ENCODE assay signal across 28 mouse cellular contexts in genomic region chr13:104100416-104100815, GRCm38 (mm10). TPM values are rescaled to one million over a fixed set of nuclear protein-coding genes. Genes with fewer than 3 reads are reported as not detected.
DNase-seq lines count a peak whose midpoint lies in the region; ATAC-seq and TF ChIP-seq lines count a peak whose summit lies in the region.
"Had no signal": no experiment of that assay in that cellular context is flagged by ENCODE, and none has a peak within 500 bp of the region (broad histone marks: within the 10 kb centered on the region; RNA-seq: fewer than 3 reads in every experiment).

No protein-coding gene starts in this region.

- TF ChIP-seq CTCF in kidney, adult 2 months (conservative IDR thresholded peaks at IDR 0.05; ENCODE audit: insufficient read depth, insufficient read length, low read depth, low read length) = 0 out of 2 replicates have a peak, but pooled peaks have one; percentile 4
- TF ChIP-seq CTCF in E14TG2a.4 (conservative IDR thresholded peaks at IDR 0.05; ENCODE audit: low read length) = peak; percentile 26; the same call in 1 of the 2 replicates

- no peak for TF ChIP-seq POLR2A in kidney, adult 2 months (IDR thresholded peaks at IDR 0.05; ENCODE audit: low read depth, low read length)

- ATAC-seq in megakaryocyte progenitor cell, adult 5-6 weeks (replicated peaks; ENCODE audit: poor library complexity) = peak; percentile 68
- ATAC-seq: forebrain, postnatal 0 days; lung, postnatal 0 days; midbrain, embryonic 16.5 days had no signal

- intact Hi-C loops in left cerebral cortex, postnatal 14 days (cut with DNase I) = no loop called here

- WGBS in kidney, adult 2 months = 92% methylated on average over 4 of the region's 4 CpGs

- H3K27me3 ChIP-seq in kidney, adult 2 months (replicated peaks; ENCODE audit: control insufficient read depth, insufficient read depth, low read length) = no peaks in the 10 kb centered on the region
- no peaks in the 10 kb centered on the region for H3K27me3 ChIP-seq in E14TG2a.4 (ENCODE audit: insufficient read depth, low read length)
- H3K27me3 ChIP-seq: embryonic facial prominence, embryonic 15.5 days; forebrain, embryonic 12.5 days; heart, embryonic 12.5 days had no signal

- H3K4me1 ChIP-seq in kidney, adult 2 months (ENCODE audit: control insufficient read depth, insufficient read depth, low read length) = no peaks in the 10 kb centered on the region
- H3K4me1 ChIP-seq in E14TG2a.4 (replicated peaks; ENCODE audit: low read depth, low read length) = peaks cover 19% of the 10 kb centered on the region
- H3K4me1 ChIP-seq: embryonic facial prominence, embryonic 10.5 days; embryonic facial prominence, embryonic 15.5 days; forebrain, embryonic 12.5 days; hindbrain, embryonic 10.5 days had no signal

- no peaks in the 10 kb centered on the region for H3K36me3 ChIP-seq in kidney, adult 2 months (ENCODE audit: control insufficient read depth, insufficient read depth, low read length)
- no peaks in the 10 kb centered on the region for H3K36me3 ChIP-seq in E14TG2a.4 (ENCODE audit: insufficient read depth, low read length)
- H3K36me3 ChIP-seq: embryonic facial prominence, embryonic 15.5 days; forebrain, embryonic 12.5 days had no signal

- peaks cover 13% of the 10 kb centered on the region for H3K9me3 ChIP-seq in E14TG2a.4 (ENCODE audit: low read length)
- H3K9me3 ChIP-seq: embryonic facial prominence, embryonic 15.5 days; forebrain, embryonic 12.5 days had no signal

- no peak overlapping the region for H3K27ac ChIP-seq in kidney, adult 2 months (ENCODE audit: insufficient read depth, low read depth, low read length)
- H3K27ac ChIP-seq: embryonic facial prominence, embryonic 10.5 days; embryonic facial prominence, embryonic 15.5 days; forebrain, embryonic 12.5 days; hindbrain, embryonic 10.5 days; midbrain, embryonic 10.5 days had no signal

- no peak overlapping the region for H3K4me3 ChIP-seq in kidney, adult 2 months (ENCODE audit: insufficient read depth, low read depth, low read length)
- no peak overlapping the region for H3K4me3 ChIP-seq in E14TG2a.4 (replicated peaks; ENCODE audit: low read length)
- H3K4me3 ChIP-seq: embryonic facial prominence, embryonic 10.5 days; embryonic facial prominence, embryonic 15.5 days; forebrain, embryonic 12.5 days; heart, embryonic 12.5 days; hindbrain, embryonic 10.5 days; midbrain, embryonic 10.5 days had no signal

- no peak for DNase-seq in kidney, adult 2 months
- no peak for DNase-seq in kidney, postnatal 36 days
- DNase-seq in ES-CJ7 (ENCODE audit: low read depth, low spot score) = peak; percentile 41
- DNase-seq in left cerebral cortex, postnatal 14 days (ENCODE audit: low spot score in 2 of 2) = no peak
- no peak for DNase-seq in heart, postnatal 4 days
- DNase-seq: adrenal gland, adult 8-10 months; B cell, adult 2 months; cerebellum, adult 8-10 months; cerebellum, postnatal 25 days; forebrain, postnatal 0 days; gastrocnemius, postnatal 25 days; heart, adult 18-20 months; kidney, adult 18-20 months; kidney, postnatal 4 days; lung, adult 18-20 months; lung, postnatal 4 days; right cerebral cortex, postnatal 4 days; thymus, postnatal 4 days had no signal

RNA-seq across cellular contexts. Expression of gene Nln, which starts 9.0 kb away (rescaled TPM):
- 10.7 and 11.3 TPM in 2 replicates for polyA plus RNA-seq in kidney, adult 2 months (2012; rRNA removed)
- 33.0 and 38.0 TPM in 2 replicates for total RNA-seq in megakaryocyte progenitor cell, adult 5-6 weeks (2015)
- total RNA-seq in megakaryocyte progenitor cell, adult 5-6 weeks (2017) = 39.1 and 46.9 TPM in 2 replicates
- total RNA-seq in left cerebral cortex, postnatal 14 days (2021) = 10 to 100 TPM; 31.2 to 31.6 TPM
- 10 to 100 TPM; 27.2 to 30.4 TPM for total RNA-seq in heart, postnatal 4 days (2021)

RNA-seq across cellular contexts. Expression of gene Sgtb, which starts 9.1 kb away (rescaled TPM):
- 1.1 and 1.3 TPM in 2 replicates for polyA plus RNA-seq in kidney, adult 2 months (2012; rRNA removed)
- not detected in 2 replicates for total RNA-seq in megakaryocyte progenitor cell, adult 5-6 weeks (2015)
- total RNA-seq in megakaryocyte progenitor cell, adult 5-6 weeks (2017) = 0.34 TPM in 1 of 2 replicates, not detected in the other
- 100 to 1,000 TPM; 101 to 102 TPM for total RNA-seq in left cerebral cortex, postnatal 14 days (2021)
- total RNA-seq in heart, postnatal 4 days (2021) = 1 to 10 TPM; 1.7 to 1.8 TPM

Comparison
In these comparisons a context has a peak if more than half of its experiments do, and no peak if none do; other contexts are left out.
1. RNA of gene Sgtb, which starts 9.1 kb away (total RNA-seq): 101 to 102 TPM in left cerebral cortex, postnatal 14 days; 1.7 to 1.8 TPM in heart, postnatal 4 days and 0.34 TPM in megakaryocyte progenitor cell, adult 5-6 weeks; every median in the first group is over 10 times any median in the second.